Mouse (Mus musculus): ENCODE measurements around the gene Ntn3. TPM values are rescaled to one million over a fixed set of nuclear protein-coding genes. Genes with fewer than 3 reads are reported as not detected.

Ntn3 gene
- polyA plus RNA-seq (2012), result 2.3 TPM in 2 replicates

DNA sequence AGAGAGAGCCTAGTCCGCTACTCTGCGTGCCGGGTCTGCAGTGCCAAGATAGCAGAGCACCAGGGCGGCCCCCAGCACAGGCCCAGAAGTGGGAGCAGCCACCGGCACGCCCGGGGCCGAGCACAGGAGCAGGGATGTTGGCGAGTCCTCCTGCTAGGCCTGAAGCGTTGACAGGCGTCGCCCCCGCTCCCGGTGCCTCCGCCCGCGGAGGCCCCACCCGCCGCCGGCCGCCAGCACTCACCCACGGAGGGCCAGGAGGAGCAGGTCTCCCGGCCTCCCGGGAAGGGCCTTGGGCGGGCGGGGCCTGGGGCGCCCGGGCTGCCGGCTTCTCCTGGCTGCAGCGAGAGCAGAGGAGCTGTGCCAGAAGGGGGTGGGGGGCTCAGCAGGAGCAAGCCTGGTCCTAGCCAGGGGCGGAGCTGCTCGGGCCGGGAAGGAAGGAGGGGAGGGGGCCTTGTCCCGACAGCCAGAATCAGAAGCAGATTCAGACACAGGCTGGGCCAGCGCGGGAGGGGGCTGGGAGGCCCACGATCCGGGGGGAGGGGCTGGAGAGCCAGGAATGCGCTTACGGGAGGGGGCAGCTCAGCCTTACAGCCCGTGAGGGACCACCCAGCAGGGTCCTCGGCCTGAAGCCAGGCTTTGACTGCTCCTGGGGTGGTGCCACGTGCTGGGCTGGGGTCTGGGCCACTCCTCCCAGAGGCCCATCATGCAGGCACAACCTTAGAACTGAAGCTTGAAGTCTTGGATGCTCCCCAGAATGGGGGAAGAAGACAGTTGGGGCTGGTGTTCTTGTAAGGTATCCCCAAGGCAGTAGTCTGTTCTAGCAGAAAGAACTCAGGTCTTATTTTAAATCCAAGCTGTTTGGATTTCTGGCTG is at the start of gene Ntn3:
Gene Ntn3, minus strand, starts transcription at position 489 of the 873 bp plus-strand sequence.
- no peak for TF ChIP-seq GATA1 (IDR thresholded peaks at IDR 0.05; ENCODE audit: low read length)

DNA sequence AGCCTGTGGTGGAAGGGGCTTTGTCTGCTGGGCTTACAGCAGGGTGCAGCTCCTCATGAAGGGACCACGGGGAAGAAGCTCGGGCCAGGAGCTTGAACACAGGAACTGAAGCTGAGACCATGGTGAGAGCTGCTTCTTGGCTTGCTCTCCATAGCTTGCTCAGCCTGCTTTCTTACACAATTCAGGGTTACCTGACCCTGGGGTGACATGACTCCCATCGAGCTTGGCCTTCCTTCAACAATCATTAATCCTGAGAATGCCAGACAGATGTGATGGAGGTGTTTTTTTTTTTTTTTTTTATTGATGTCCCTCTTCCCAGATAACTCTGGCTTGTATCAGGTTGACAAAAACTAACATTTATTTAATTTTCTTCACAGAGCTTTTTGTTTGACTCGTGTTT is 49.6 kb upstream of the Ntn3 start:
- no peak for TF ChIP-seq GATA1 (IDR thresholded peaks at IDR 0.05; ENCODE audit: low read length)

DNA sequence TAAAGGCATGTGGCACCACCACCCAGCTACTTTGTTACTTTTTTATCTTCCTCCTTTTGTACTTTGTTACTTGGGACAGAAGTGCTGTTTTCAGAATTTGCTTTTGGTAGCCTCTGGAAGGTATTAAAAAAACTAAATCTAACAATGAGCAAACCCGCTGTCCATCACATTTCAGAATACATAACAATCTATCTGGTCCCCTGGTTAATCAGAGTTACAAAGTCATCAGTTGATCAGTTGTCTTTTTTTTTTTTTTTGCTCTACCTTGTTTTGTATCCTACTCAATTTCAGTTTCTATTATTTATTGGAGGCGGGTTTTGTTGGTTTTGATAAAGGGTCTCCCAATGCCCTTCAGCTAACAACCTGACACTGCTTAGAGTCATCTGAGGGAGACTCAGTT is 43.0 kb upstream of the Ntn3 start:
- no peak for TF ChIP-seq GATA1 (IDR thresholded peaks at IDR 0.05; ENCODE audit: low read length)

DNA sequence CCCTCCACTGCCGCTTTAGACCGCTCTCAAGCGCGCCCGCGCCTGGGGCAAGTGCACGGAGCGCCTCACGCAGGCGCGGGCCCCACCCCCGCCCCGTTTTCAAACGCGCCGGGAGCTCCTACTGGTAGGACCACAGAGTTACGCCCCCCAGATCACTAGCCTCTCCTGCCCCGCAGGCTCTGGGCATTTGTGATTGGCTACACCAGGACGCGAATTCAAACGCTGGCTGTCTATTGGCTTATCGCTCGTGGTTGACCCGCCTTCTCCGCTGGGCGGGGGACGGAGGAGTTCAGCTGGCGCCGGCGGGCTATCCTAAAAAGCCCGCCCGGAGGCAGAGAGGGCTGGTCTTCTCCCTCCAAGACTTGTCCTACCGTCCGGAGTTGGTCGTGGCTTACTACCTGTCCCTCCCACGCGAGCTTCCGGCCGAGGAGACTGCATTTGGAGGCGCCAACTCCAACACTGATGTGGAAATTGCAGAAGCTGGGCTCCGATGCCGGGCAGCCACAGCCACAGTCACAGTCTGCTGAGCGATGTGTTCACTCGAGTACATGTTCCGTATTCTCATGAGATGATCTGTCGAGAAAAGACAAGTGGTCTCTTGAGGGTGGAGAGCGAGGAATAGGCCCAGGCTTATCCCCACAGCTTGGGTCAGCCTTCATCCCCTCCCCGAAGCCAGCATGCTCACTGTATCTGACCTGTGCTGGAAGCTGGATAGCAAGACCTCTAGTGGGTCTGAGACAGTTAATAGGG is 42.2 kb upstream of the Ntn3 start, which contains the start of gene Ccnf:
Gene Ccnf, minus strand, starts transcription at position 165 of the 750 bp plus-strand sequence.
- TF ChIP-seq GATA1 (IDR thresholded peaks at IDR 0.05; ENCODE audit: low read length), result no peak

DNA sequence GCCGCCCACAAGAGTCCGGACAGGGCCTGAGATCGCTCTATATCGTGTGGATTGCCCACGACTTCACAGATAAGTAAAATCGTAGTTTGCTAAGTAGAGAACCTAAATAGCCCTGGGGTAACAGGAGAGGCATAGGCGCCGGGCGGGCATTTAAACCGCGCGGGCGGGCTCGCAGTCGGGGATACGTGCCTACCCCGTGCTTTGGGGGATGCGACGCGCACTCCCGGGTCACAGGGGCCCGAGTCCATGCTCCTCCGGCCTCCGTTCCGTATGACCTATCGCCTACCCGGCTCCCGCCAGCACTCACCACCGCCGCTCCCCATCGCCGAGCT is 41.6 kb upstream of the Ntn3 start:
- TF ChIP-seq GATA1 (IDR thresholded peaks at IDR 0.05; ENCODE audit: low read length), result no peak

DNA sequence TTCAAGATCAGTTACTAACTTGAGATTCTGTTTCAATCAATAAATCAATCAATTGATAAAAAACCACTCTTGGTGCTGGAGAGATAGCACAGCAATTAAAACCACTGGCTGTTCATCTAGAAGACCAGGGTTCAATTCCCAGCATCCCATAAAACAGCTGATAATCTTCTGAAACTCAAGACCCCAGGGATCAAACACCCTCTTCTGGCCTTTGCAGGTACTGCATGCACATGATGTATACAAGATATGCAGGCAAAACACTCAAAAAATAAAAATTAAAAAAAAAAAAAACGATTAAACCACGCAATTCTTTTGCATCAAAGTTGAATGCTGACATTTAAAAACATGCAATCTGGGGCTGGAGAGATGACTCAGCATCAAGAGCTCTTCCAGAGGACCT is 39.3 kb upstream of the Ntn3 start:
- TF ChIP-seq GATA1 (IDR thresholded peaks at IDR 0.05; ENCODE audit: low read length), result no peak

DNA sequence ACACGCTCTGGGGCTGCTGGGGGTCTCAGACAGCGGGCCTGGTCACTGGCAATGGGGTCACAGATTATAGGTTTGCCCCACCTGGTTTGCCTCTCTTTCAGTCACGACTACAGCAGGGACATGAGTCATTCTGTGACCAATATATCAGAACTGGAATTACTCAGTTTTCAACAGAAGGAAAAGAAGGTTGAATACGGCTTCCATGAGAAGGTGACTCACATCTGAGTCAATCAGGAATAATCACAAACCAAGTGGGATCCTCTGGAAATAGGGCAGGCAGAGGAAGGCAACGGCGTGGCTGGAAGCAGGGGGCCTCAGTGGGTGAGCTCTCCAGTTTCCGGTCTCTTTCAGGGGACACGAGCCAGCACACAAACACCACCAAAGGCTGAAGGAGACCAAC is 34.7 kb upstream of the Ntn3 start:
- TF ChIP-seq GATA1 (IDR thresholded peaks at IDR 0.05; ENCODE audit: low read length), result no peak

DNA sequence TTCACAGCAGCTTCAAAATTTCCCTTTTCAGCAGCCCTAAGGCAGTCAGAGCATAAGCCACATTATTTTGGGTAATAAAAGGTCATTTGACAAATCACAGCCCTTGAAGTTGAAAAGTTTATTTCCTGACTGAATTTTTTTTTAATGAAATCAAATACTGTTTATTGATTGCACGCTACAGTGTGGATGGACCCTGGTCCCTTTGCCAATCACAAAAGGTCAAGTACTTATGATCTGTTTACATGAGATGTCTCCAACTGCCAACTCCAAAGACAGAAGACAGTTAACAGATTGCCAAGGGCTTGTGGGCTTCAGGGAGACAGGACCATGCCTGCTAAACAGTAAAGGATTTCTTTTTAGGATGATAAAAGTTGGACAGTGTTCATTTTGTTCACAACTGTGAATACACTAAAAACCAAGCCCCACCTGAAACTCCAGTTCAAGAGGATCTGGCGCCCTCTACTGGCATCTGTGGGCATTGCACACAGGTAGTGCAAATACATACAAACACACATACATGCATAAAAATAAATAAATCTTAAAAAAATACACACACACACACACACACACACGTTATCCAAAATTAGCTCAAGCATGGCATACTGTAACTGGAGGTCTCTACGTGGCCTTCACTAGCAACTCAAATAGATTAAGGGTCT is 34.1 kb upstream of the Ntn3 start:
- TF ChIP-seq GATA1 (IDR thresholded peaks at IDR 0.05; ENCODE audit: low read length), result no peak

DNA sequence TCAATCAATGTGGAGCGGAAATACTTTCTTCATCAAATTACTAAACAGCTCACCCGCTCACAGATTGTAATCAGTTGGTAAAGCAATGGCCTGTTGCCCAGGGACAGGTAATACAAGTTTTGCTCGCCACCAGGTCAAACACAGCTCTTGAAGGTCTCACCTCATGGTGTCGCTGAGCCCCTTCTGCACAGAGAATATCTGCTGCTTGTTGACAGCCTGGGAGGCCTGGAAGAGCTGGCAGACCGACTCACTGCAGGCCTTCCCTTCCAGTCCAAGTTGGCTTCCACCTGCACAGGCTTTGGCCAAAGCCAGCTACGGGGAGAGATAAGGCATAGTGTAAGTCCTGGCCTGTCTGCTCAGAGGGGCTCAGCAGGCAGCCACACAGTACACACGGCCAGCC is 27.6 kb upstream of the Ntn3 start:
- no peak for TF ChIP-seq GATA1 (IDR thresholded peaks at IDR 0.05; ENCODE audit: low read length)

DNA sequence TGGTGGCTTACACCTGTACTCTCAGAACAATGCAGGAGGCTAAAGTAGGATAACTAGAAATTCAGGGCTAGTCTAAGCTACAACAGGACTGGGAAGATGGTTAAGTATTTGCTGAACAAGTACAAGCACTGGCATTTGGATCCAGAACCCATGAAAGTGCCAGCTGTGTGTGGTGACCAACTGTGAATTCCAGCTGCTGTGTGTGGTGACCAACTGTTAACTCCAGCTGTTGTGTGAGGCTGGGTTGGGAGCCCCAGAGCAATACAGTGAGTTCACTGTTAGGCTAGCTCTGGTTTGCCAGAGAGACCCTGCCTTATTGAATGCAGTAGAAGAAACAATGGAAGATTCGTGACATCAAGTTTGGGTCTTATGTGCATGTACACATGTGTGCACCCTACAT is 27.1 kb upstream of the Ntn3 start:
- TF ChIP-seq GATA1 (IDR thresholded peaks at IDR 0.05; ENCODE audit: low read length), result no peak

DNA sequence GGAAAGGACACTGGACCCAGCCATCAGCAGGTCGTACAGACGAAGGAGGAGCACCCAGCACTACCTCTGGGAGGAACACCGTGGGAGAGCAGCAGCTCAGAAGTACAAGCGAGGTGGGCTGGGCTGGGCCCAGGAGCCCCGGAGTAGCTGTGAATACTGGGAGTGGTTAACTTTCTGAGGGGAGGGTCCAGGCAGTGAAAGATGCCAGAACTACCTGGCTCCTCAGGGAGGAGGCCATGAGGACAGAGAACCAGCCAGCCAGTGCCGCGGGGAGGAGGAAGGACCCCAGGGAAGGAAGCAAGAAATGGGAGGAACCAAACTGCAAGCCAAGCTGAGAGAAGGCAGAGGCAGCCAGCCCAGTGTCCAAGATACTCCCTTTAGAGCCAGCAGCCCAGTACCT is 18.6 kb upstream of the Ntn3 start:
- no peak for TF ChIP-seq GATA1 (IDR thresholded peaks at IDR 0.05; ENCODE audit: low read length)

DNA sequence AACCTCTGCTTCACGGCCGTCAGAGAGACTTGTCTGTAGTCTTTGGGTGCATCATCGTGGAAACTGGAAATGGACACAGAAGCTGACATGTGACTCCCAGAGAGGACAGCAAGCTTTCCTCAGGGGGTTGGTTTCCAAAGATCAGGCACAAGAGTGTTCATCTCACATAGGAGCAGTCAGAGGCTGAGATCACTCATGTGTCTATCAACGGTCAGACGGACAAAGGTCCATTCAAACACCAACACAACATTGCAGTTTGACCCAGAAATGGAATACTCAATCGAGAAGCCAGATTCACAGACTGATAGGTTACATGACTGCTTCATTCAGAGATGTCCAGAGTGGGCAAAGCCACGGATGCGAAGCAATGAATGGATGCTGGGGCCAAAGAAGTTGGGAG is 17.4 kb upstream of the Ntn3 start:
- TF ChIP-seq GATA1 (IDR thresholded peaks at IDR 0.05; ENCODE audit: low read length), result no peak

DNA sequence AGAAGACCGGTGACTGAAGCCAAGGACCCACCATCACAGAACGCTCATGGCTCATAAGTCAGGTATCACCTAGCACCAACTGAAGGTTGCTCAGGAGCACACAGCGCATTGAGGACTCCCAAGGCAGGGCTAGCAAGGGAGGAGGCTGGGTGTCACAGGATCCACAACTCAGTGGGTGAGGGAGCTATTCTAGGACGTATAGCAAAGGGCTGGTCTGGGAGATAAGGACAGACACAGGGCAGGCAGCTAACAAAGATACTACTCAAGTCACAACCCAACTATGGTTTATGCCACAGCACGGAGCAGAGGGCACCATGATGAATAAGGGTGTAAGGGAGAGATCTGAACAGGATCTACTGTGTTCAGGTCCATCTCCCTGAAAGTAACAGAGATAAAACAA is 16.5 kb upstream of the Ntn3 start:
- no peak for TF ChIP-seq GATA1 (IDR thresholded peaks at IDR 0.05; ENCODE audit: low read length)

DNA sequence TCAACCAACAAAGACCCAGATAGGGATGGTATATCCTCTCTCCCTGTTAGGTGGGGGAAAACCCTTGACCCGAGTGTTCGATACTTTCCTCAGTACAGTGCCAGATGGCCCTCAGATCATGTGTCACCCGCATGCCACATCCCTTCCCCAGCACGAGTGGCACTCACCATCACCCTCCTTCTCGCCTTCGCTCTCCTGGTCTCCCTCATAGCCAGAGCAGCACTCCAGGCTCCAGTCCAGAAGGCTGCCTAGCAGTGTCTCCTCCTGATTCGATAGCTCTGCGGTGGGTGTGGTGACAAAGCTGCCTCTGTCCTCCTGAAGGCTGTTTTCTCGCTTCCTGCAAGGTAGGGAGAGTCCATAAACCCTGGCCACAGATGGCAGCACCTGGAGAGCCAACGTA is 15.4 kb upstream of the Ntn3 start:
- no peak for TF ChIP-seq GATA1 (IDR thresholded peaks at IDR 0.05; ENCODE audit: low read length)

DNA sequence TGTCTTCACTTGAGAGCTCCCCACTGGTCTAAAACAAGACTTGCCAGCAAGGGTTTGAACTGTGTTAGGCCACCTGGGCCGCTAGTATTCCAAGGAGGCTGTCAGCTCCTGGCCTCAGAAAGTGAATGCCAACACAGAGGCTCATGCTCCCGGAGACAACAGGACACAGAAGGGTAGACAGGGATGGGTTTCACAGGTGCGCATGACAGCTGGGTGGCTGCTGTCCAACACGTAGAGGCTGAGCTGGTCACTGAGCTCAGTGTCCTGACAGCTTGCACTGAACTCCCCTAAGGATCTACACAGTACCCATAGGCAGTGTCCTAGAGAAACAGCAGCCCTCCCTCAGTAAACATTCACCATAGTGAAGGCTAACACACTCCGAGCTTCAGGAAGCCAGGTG is 14.2 kb upstream of the Ntn3 start:
- TF ChIP-seq GATA1 (IDR thresholded peaks at IDR 0.05; ENCODE audit: low read length), result no peak

DNA sequence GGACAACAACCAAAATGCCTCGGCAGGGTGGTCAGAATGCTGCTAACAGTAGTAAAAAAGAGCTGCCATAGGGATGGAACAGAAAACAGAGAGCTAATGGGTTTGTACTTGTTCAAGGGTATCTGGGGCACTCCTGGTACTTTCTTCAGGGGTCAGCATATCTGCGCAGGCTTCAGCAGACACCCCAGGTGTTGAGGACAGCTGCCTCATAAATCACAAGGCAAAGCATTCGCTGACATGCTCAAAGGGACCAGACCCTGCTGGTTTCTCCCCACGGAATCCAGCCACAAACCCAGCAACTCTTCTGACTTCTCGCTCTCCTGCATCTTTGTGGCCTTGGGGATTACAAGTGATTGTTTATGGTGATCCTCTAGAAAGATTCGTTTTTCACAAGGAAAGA is 13.3 kb upstream of the Ntn3 start:
- no peak for TF ChIP-seq GATA1 (IDR thresholded peaks at IDR 0.05; ENCODE audit: low read length)
